Comparison of ENCODE assay signal across 9 mouse cellular contexts in the genomic region with DNA sequence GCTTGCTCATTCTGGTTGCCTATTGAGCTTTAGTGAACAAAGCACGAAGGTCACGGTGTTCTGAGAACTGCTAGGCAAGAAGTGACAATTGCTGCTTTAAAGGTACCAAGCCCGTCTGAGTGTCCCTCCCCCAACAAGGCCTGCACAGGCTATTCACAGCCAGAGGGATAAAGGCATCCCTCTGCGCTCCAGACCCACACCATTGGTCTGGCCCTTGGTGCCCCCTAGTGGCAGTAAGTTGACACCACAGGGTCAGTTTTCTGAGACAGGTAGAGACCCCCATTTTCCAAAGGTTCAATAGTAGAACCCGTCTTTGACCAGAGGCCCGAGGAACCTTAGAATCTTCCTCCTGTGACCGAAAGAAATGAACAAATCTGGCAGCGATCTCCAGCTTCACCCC. TPM values are rescaled to one million over a fixed set of nuclear protein-coding genes. Genes with fewer than 3 reads are reported as not detected.
DNase-seq lines count a peak whose midpoint lies in the region; TF ChIP-seq lines count a peak whose summit lies in the region.
"Had no signal": no experiment of that assay in that cellular context is flagged by ENCODE, and none has a peak within 500 bp of the region (broad histone marks: within the 10 kb centered on the region; RNA-seq: fewer than 3 reads in every experiment).

No protein-coding gene starts in this region.

- H3K4me1 ChIP-seq in limb, embryonic 10.5 days = no peaks in the 10 kb centered on the region
- H3K4me1 ChIP-seq in small intestine, adult 2 months (ENCODE audit: control insufficient read depth, insufficient read depth, insufficient read length, low read length) = no peaks in the 10 kb centered on the region
- H3K4me1 ChIP-seq: liver, embryonic 15.5 days; stomach, embryonic 15.5 days had no signal

- 49% methylated on average over 8 of the region's 8 CpGs for WGBS in limb, embryonic 10.5 days
- 33% methylated on average over 8 of the region's 8 CpGs for WGBS in small intestine, adult 2 months

- TF ChIP-seq POLR2A in small intestine, adult 2 months (IDR thresholded peaks at IDR 0.05; ENCODE audit: low read depth, low read length) = no peak

- no peaks in the 10 kb centered on the region for H3K9me3 ChIP-seq in limb, embryonic 10.5 days (replicated peaks)
- H3K9me3 ChIP-seq: liver, embryonic 15.5 days; stomach, embryonic 15.5 days had no signal

- DNase-seq in layer of hippocampus, adult 2 months (ENCODE audit: low spot score in 2 of 2) = peak in 1 of 2 experiments; percentile 26
- DNase-seq in layer of hippocampus, adult 9-11 months = no peak
- peak; percentile 52 for DNase-seq in R1 (ENCODE audit: low read depth, low spot score)
- DNase-seq in embryo, embryonic 11 days = peak; percentile 39
- peak; percentile 39 for DNase-seq in limb, embryonic 10.5 days (ENCODE audit: low spot score)
- no peak for DNase-seq in left cerebral cortex, adult 8-10 months (ENCODE audit: low spot score in 2 of 2)

- H3K27ac ChIP-seq in layer of hippocampus, adult 2 months = no peak overlapping the region
- H3K27ac ChIP-seq in limb, embryonic 10.5 days = no peak overlapping the region
- H3K27ac ChIP-seq in small intestine, adult 2 months (ENCODE audit: insufficient read depth, low read depth, low read length) = no peak overlapping the region
- H3K27ac ChIP-seq: liver, embryonic 15.5 days; stomach, embryonic 15.5 days had no signal

- no peaks in the 10 kb centered on the region for H3K27me3 ChIP-seq in limb, embryonic 10.5 days (ENCODE audit: low read depth, poor library complexity, severe bottlenecking)
- H3K27me3 ChIP-seq in small intestine, adult 2 months (ENCODE audit: control insufficient read depth, insufficient read depth, low read length) = no peaks in the 10 kb centered on the region; the same call in 1 of the 2 replicates
- H3K27me3 ChIP-seq: liver, embryonic 15.5 days; stomach, embryonic 15.5 days had no signal

- H3K36me3 ChIP-seq in limb, embryonic 10.5 days = no peaks in the 10 kb centered on the region
- no peaks in the 10 kb centered on the region for H3K36me3 ChIP-seq in small intestine, adult 2 months (ENCODE audit: control insufficient read depth, insufficient read depth, low read length)
- H3K36me3 ChIP-seq: liver, embryonic 15.5 days; stomach, embryonic 15.5 days had no signal

- H3K4me3 ChIP-seq in layer of hippocampus, adult 2 months = no peak overlapping the region
- no peak overlapping the region for H3K4me3 ChIP-seq in limb, embryonic 10.5 days
- H3K4me3 ChIP-seq in small intestine, adult 2 months (ENCODE audit: low read depth, low read length) = no peak overlapping the region
- H3K4me3 ChIP-seq: liver, embryonic 15.5 days; stomach, embryonic 15.5 days had no signal

- TF ChIP-seq CTCF in layer of hippocampus, adult 2 months (conservative IDR thresholded peaks at IDR 0.05) = peak; percentile 83
- peak; percentile 63; the same call in 1 of the 2 replicates for TF ChIP-seq CTCF in small intestine, adult 2 months (IDR thresholded peaks at IDR 0.05; ENCODE audit: extremely low read depth, insufficient read length, insufficient replicate concordance, low read depth, low read length)

RNA-seq across cellular contexts. Expression of a gene that starts 14.3 kb away (rescaled TPM):
- under 1 TPM in 1 of 2 experiments, not detected in 1; 0.13 TPM for total RNA-seq in layer of hippocampus, adult 2 months (2021)
- not detected in 2 replicates for polyA plus RNA-seq in limb, embryonic 10.5 days (2016; fragmentation: Nextera tagmentation; extraction: Ambion mirVana)
- not detected in 2 replicates for polyA plus RNA-seq in small intestine, adult 2 months (2012; rRNA removed)
- not detected for total RNA-seq in left cerebral cortex, adult 8-10 months (2022)
- polyA plus RNA-seq: stomach, embryonic 15.5 days had no signal

RNA-seq across cellular contexts. Expression of a gene that starts 16.4 kb away (rescaled TPM):
- total RNA-seq in layer of hippocampus, adult 2 months (2021) = not detected
- polyA plus RNA-seq in limb, embryonic 10.5 days (2016; fragmentation: Nextera tagmentation; extraction: Ambion mirVana) = not detected in 2 replicates
- 0.13 TPM in 1 of 2 replicates, not detected in the other for polyA plus RNA-seq in small intestine, adult 2 months (2012; rRNA removed)
- 10 to 100 TPM; 14.6 to 17.7 (median 15.5) TPM for total RNA-seq in left cerebral cortex, adult 8-10 months (2022)
- polyA plus RNA-seq: liver, embryonic 15.5 days; stomach, embryonic 15.5 days had no signal

RNA-seq across cellular contexts. Expression of a gene that starts 40.2 kb away (rescaled TPM):
- total RNA-seq in layer of hippocampus, adult 2 months (2021) = not detected
- not detected in 2 replicates for polyA plus RNA-seq in limb, embryonic 10.5 days (2016; fragmentation: Nextera tagmentation; extraction: Ambion mirVana)
- 0.08 and 0.17 TPM in 2 replicates for polyA plus RNA-seq in small intestine, adult 2 months (2012; rRNA removed)
- total RNA-seq in left cerebral cortex, adult 8-10 months (2022) = under 1 TPM in 1 of 4 experiments, not detected in 3; 0.26 TPM

Comparison
In these comparisons a context has a peak if more than half of its experiments do, and no peak if none do; other contexts are left out.
1. DNase-seq: peak in R1 (single experiment), embryo, embryonic 11 days (single experiment) and limb, embryonic 10.5 days (single experiment); none in layer of hippocampus, adult 9-11 months (single experiment) and left cerebral cortex, adult 8-10 months (0 of 2).
2. RNA of a gene that starts 16.4 kb away (total RNA-seq): 14.6 to 17.7 TPM in left cerebral cortex, adult 8-10 months; not detected in layer of hippocampus, adult 2 months; every median in the first group is over 10 times any median in the second.